Mouse (Mus musculus): ENCODE measurements around the gene Fam120b.

DNA sequence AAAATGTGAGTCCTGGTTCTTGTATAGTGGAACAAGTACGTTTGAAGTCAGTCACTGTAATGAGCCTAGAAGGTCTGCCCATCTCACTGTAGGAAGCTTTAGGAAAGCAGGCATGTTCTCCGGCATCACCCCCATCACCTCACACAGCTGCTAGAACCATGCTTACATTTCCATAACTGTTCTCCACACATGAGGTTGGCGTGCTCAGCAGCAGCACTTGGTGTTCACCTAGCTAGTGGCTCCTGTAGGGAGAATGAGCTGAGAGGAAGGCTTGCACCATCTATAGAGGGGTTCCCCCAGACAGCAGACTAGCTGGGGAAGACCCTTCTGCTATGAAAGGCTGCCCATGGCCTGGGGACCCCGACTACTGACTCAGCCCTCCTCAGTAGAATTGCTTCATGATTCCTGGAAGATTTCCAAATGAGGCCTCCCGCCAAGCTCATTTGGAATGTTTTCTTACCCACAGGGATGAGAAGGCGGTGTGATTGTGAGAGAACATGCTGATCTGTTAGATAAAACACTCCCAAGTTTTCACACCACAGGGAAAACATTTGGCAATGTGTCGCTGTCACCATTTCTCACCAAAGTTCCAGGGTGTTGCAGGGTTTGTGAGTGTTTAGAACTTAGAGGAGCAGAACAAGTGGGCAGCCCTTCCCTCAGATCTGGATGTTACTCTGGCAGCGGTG, 27.2 kb downstream of the Fam120b start:
- TF ChIP-seq CTCF (IDR thresholded peaks at IDR 0.05; ENCODE audit: extremely low read depth, insufficient read depth, insufficient read length, insufficient replicate concordance): no peak
- TF ChIP-seq POLR2A (IDR thresholded peaks at IDR 0.05; ENCODE audit: low read depth, low read length): no peak

All from spleen, adult 2 months (tissue).